Mouse (Mus musculus) heart, embryonic 13.5 days (tissue): Measurements from ENCODE around the gene Zfp39. TPM values are rescaled to one million over a fixed set of nuclear protein-coding genes. Genes with fewer than 3 reads are reported as not detected.
"Not testable (repeated sequence)": the region's sequence is repeated elsewhere in the genome, so short reads cannot be mapped to it uniquely, and the experiment has no call there.

Source experiments
- ATAC-seq: fragments of 200-750 bp; cut with Nextera tagmentation; 2 replicates; pipeline ENCODE4 v1.8.0; 2017; ENCODE audit warnings: moderate TSS enrichment; ENCODE audit not compliant: insufficient number of reproducible peaks, low FRiP score, low TSS enrichment; ENCODE audit errors: extremely low read depth
- H3K27ac ChIP-seq: fragments of 300-500 bp; sonication (generic); replicated peaks from 2 replicates; pipeline ENCODE4 v1.5.1; 2015; ENCODE audit warnings: moderate library complexity, mild to moderate bottlenecking, inconsistent platforms
- H3K27me3 ChIP-seq: fragments of 300-500 bp; sonication (generic); replicated peaks from 2 replicates; pipeline ENCODE4 v1.6.1; 2015; ENCODE audit warnings: mild to moderate bottlenecking, inconsistent platforms
- H3K36me3 ChIP-seq: fragments of 300-500 bp; sonication (generic); 2 replicates; pipeline ENCODE4 v1.6.1; 2015; ENCODE audit warnings: mild to moderate bottlenecking, inconsistent platforms
- H3K4me1 ChIP-seq: fragments of 300-500 bp; sonication (generic); 2 replicates; pipeline ENCODE4 v1.6.1; 2015; ENCODE audit warnings: inconsistent platforms
- H3K4me2 ChIP-seq: fragments of 300-500 bp; sonication (generic); 2 replicates; pipeline ENCODE4 v1.6.1; 2015; ENCODE audit warnings: inconsistent platforms, mild to moderate bottlenecking, moderate library complexity
- H3K4me3 ChIP-seq: fragments of 300-500 bp; sonication (generic); 2 replicates; pipeline ENCODE4 v1.5.1; 2015; ENCODE audit warnings: moderate library complexity, mild to moderate bottlenecking, inconsistent platforms
- H3K9ac ChIP-seq: fragments of 300-500 bp; sonication (generic); 2 replicates; pipeline ENCODE4 v1.6.1; 2015; ENCODE audit warnings: inconsistent platforms, mild to moderate bottlenecking, moderate library complexity
- H3K9me3 ChIP-seq: fragments of 300-500 bp; sonication (generic); 2 replicates; pipeline ENCODE4 v1.6.1; 2016; ENCODE audit warnings: inconsistent platforms
- WGBS: fragments of 180-500 bp; shearing (Covaris S2); methylation state at CpG from one replicate; pipeline ENCODE4 v1.1.7; 2015; ENCODE audit warnings: mixed read lengths; 5-methylcytosine and 5-hydroxymethylcytosine counted together
- polyA plus RNA-seq: library from polyadenylated mRNA; unstranded; fragments of >200 nt; fragmentation: Nextera tagmentation; extraction: Ambion mirVana; gene quantifications from 2 replicates; pipeline ENCODE4 v1.2.1, GENCODE M21; 2015

The Zfp39 gene
- polyA plus RNA-seq, 1 experiment from 2014 or later, result 3.5 TPM

DNA sequence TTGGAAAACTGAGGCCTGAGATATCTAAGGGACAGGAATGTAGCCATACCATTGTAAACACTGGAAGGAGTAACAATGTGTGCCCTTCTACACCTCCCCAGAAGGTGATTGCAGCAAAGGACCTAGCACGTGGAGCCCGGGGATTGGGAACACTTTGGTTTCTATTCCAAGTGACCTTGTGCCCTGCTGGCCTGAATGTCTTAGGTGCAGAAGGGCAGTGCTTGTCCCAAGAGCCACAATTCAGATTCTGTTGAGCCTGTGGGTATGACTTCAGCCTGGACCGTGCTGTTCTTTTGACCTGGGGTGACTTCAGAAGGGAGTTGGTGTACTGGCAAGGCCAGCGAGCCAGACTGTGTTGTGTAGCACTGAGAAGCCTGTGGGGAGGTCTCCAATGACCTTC lies 33.1 kb downstream of the Zfp39 start:
- H3K4me3 ChIP-seq, result no peak overlapping the region
- H3K27ac ChIP-seq, result no peak overlapping the region
- no peak for ATAC-seq
- peaks cover 11% of the 10 kb centered on the region for H3K4me1 ChIP-seq
- no peak overlapping the region for H3K4me2 ChIP-seq
- 76% methylated on average over 4 of the region's 4 CpGs for WGBS
- H3K9me3 ChIP-seq, result no peaks in the 10 kb centered on the region
- H3K27me3 ChIP-seq, result no peaks in the 10 kb centered on the region
- H3K36me3 ChIP-seq, result peaks cover 48% of the 10 kb centered on the region
- no peak overlapping the region for H3K9ac ChIP-seq

- no peak for ATAC-seq
- H3K9me3 ChIP-seq, result peaks cover 3% of the 10 kb centered on the region; the same call in 1 of the 2 replicates
- H3K4me3 ChIP-seq, result peak overlapping the region; percentile 72
- H3K4me2 ChIP-seq, result peak overlapping the region; percentile 89
- 84% methylated on average over 6 of the region's 6 CpGs for WGBS
- no peak overlapping the region for H3K27ac ChIP-seq
- H3K9ac ChIP-seq, result peak overlapping the region; percentile 82; the same call in 1 of the 2 replicates
- no peaks in the 10 kb centered on the region for H3K27me3 ChIP-seq
- peaks cover 11% of the 10 kb centered on the region for H3K4me1 ChIP-seq
- H3K36me3 ChIP-seq, result peaks cover 33% of the 10 kb centered on the region
Observed at GRCm38 (mm10) chr11:58867954-58868330, 36.1 kb downstream of the Zfp39 start.

GRCm38 (mm10) chr11:58867039-58867953 lies 36.7 kb downstream of the Zfp39 start, which contains the start of gene 2810021J22Rik:
TSS of gene 2810021J22Rik (plus strand) at chr11:58867216.
- peak within 1 kb of the TSS; percentile 82 for H3K9ac ChIP-seq
- peaks cover 11% of the 10 kb centered on the region for H3K4me1 ChIP-seq
- 4% methylated on average over 37 of the region's 37 CpGs for WGBS
- H3K4me2 ChIP-seq, result peak within 1 kb of the TSS; percentile 89
- peaks cover 33% of the 10 kb centered on the region for H3K36me3 ChIP-seq
- no peaks in the 10 kb centered on the region for H3K27me3 ChIP-seq
- H3K27ac ChIP-seq, result peak within 1 kb of the TSS; percentile 77
- H3K9me3 ChIP-seq, result peaks cover 3% of the 10 kb centered on the region; the same call in 1 of the 2 replicates
- peak within 1 kb of the TSS; percentile 72 for H3K4me3 ChIP-seq
- peak; percentile 54 for ATAC-seq

GRCm38 (mm10) chr11:58860744-58861143 lies 43.3 kb downstream of the Zfp39 start:
- Histone ChIP-seq H3K4me2 (no peak overlapping the region), H3K9ac (no peak overlapping the region), H3K4me1 (no peaks in the 10 kb centered on the region), H3K9me3 (peaks cover 43% of the 10 kb centered on the region), H3K27me3 (no peaks in the 10 kb centered on the region), H3K36me3 (peaks cover 59% of the 10 kb centered on the region), H3K4me3 (no peak overlapping the region), H3K27ac (no peak overlapping the region)
- no peak for ATAC-seq
- 88% methylated on average over 8 of the region's 8 CpGs for WGBS

- no peak overlapping the region for H3K27ac ChIP-seq
- no peak overlapping the region for H3K4me3 ChIP-seq
- H3K27me3 ChIP-seq, result no peaks in the 10 kb centered on the region
- no peak overlapping the region for H3K4me2 ChIP-seq
- H3K36me3 ChIP-seq, result peaks cover 39% of the 10 kb centered on the region
- H3K4me1 ChIP-seq, result peaks cover 7% of the 10 kb centered on the region
- H3K9ac ChIP-seq, result no peak overlapping the region
- 52% methylated on average over 2 of the region's 2 CpGs for WGBS
- no peaks in the 10 kb centered on the region for H3K9me3 ChIP-seq
- ATAC-seq, result no peak
Observed at GRCm38 (mm10) chr11:58849731-58850130, 54.3 kb downstream of the Zfp39 start.

DNA sequence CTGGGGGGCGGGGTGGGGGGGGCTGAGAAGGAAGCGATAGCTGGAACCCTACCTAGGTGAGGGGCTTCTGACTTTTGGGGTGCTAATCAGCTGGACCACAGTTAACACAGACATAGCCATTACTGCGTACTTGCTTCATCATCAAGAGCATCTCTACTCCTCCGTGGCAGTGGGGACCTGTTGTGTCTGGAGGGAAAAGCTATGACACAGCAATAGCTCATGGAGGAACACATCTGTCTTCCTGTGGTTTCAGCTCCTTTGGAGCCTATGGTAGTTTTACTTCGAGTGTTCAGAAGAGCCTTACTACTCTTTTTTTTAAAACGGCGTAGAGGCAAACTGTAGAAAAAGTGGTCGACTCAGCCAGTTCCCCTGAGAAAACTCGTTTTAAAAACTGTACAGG lies 56.4 kb downstream of the Zfp39 start:
- peaks cover 31% of the 10 kb centered on the region for H3K36me3 ChIP-seq
- 41% methylated on average over 9 of the region's 9 CpGs for WGBS
- H3K9me3 ChIP-seq, result no peaks in the 10 kb centered on the region
- H3K4me3 ChIP-seq, result peak overlapping the region; percentile 89
- peak overlapping the region; percentile 95 for H3K9ac ChIP-seq
- H3K4me1 ChIP-seq, result peaks cover 7% of the 10 kb centered on the region
- no peak overlapping the region for H3K27ac ChIP-seq
- ATAC-seq, result no peak
- H3K4me2 ChIP-seq, result peak overlapping the region; percentile 79
- H3K27me3 ChIP-seq, result no peaks in the 10 kb centered on the region

DNA sequence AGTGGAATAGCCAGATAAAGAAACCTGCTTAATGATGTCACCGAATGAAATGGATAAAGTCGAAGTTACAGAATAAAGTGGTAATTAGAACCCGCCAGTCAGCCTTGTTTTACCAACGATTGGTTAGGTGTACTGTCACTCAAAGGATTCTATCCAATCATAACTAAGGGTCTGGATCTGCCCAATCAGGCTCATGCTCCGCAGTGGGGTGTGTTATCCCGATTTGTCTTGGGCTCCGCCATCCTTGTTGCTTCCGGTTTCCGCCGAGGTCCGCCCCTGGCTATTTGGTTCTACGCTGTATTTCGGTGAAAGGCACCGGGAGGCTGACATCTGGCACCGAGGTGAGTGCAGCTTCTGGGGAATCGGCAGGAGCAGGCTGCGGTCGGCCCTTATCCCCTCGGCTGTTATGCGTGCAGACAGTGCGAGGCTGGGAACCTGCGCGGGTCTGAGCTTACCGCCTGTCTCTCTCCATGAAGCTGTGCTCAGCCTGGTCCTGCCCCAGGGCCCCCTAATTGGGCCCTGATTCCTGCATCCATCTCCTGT lies 57.0 kb downstream of the Zfp39 start, which contains the start of gene Gm12258:
TSS of gene Gm12258 (plus strand) at position 240 of the 543 bp plus-strand sequence.
- under 1% methylated on average over 24 of the region's 24 CpGs for WGBS
- H3K9me3 ChIP-seq, result no peaks in the 10 kb centered on the region
- H3K27me3 ChIP-seq, result no peaks in the 10 kb centered on the region
- H3K9ac ChIP-seq, result peak within 1 kb of the TSS; percentile 95
- H3K27ac ChIP-seq, result peak within 1 kb of the TSS; percentile 65
- ATAC-seq, result peak; percentile 97
- H3K4me2 ChIP-seq, result peak within 1 kb of the TSS; percentile 79
- H3K36me3 ChIP-seq, result peaks cover 26% of the 10 kb centered on the region
- peaks cover 7% of the 10 kb centered on the region for H3K4me1 ChIP-seq
- H3K4me3 ChIP-seq, result peak within 1 kb of the TSS; percentile 89

GRCm38 (mm10) chr11:58838951-58839350 lies 65.1 kb downstream of the Zfp39 start, which contains the start of gene Olfr311:
TSS of gene Olfr311 (plus strand) at chr11:58839251.
- H3K27me3 ChIP-seq, ATAC-seq, H3K9me3 ChIP-seq: not testable (repeated sequence)

More at GRCm38 (mm10) chr11:58838951-58839350, 65.1 kb downstream of the Zfp39 start, which contains the start of gene Olfr311:
- not testable (repeated sequence) for H3K36me3 ChIP-seq, H3K27ac ChIP-seq, H3K4me1 ChIP-seq, H3K9ac ChIP-seq, H3K4me2 ChIP-seq, H3K4me3 ChIP-seq

Other genes with a start within 250 kb of the Zfp39 start
- gene Olfr322, start 245.4 kb downstream of the Zfp39 start, polyA plus RNA-seq, result not detected in 2 replicates
- gene Olfr320, start 223.1 kb downstream of the Zfp39 start, polyA plus RNA-seq, result not detected in 2 replicates
- not detected in 2 replicates for gene Olfr319, start 205.1 kb downstream of the Zfp39 start, polyA plus RNA-seq
- gene Olfr318, start 180.2 kb downstream of the Zfp39 start, polyA plus RNA-seq, result not detected in 2 replicates
- not detected in 2 replicates for gene Olfr317, start 165.0 kb downstream of the Zfp39 start, polyA plus RNA-seq
- not detected in 2 replicates for gene Olfr316, start 151.5 kb downstream of the Zfp39 start, polyA plus RNA-seq
- gene Olfr315, start 131.0 kb downstream of the Zfp39 start, polyA plus RNA-seq, result not detected in 2 replicates
- 0.08 TPM in 1 of 2 replicates, not detected in the other for gene Olfr314, start 121.3 kb downstream of the Zfp39 start, polyA plus RNA-seq
- gene Fam183b, start 102.3 kb downstream of the Zfp39 start, polyA plus RNA-seq, result 0.47 and 0.66 TPM in 2 replicates
- gene Olfr313, start 89.2 kb downstream of the Zfp39 start, polyA plus RNA-seq, result 0.12 and 0.17 TPM in 2 replicates
- gene Olfr312, start 75.0 kb downstream of the Zfp39 start, polyA plus RNA-seq, result 0.11 and 0.13 TPM in 2 replicates
- 0.17 and 0.24 TPM in 2 replicates for gene Olfr311, start 65.0 kb downstream of the Zfp39 start, polyA plus RNA-seq
- gene Gm12258, start 57.1 kb downstream of the Zfp39 start, polyA plus RNA-seq, result 3.9 and 5.2 TPM in 2 replicates
- 3.3 and 4.4 TPM in 2 replicates for gene 2810021J22Rik, start 37.0 kb downstream of the Zfp39 start, polyA plus RNA-seq
- gene Btnl10, start 13.7 kb upstream of the Zfp39 start, polyA plus RNA-seq, result 0.16 and 0.41 TPM in 2 replicates
- 151 and 166 TPM in 2 replicates for gene Rnf187, start 34.7 kb upstream of the Zfp39 start, polyA plus RNA-seq
- 14.4 and 14.9 TPM in 2 replicates for gene Hist3h2ba, start 44.7 kb upstream of the Zfp39 start, polyA plus RNA-seq
- gene Hist3h2a, start 50.5 kb upstream of the Zfp39 start, polyA plus RNA-seq, result 26.4 and 28.5 TPM in 2 replicates
- gene Trim17, start 50.5 kb upstream of the Zfp39 start, polyA plus RNA-seq, result 0.43 and 0.76 TPM in 2 replicates
- 25.6 and 28.2 TPM in 2 replicates for gene Trim11, start 73.9 kb upstream of the Zfp39 start, polyA plus RNA-seq
- 38.9 and 44.4 TPM in 2 replicates for gene Obscn, start 232.2 kb upstream of the Zfp39 start, polyA plus RNA-seq